Mouse (Mus musculus): Measurements from ENCODE around the gene Fgfrl1. TPM values are rescaled to one million over a fixed set of nuclear protein-coding genes. Genes with fewer than 3 reads are reported as not detected.

Fgfrl1 gene
- polyA plus RNA-seq, 1 experiment = 35.3 TPM

GRCm38 (mm10) chr5:108675251-108675816, 16.8 kb upstream of the Fgfrl1 start, which contains the start of gene Slc26a1:
Gene Slc26a1 (minus strand): TSS chr5:108675569.
- Histone ChIP-seq H3K4me3 (ENCODE audit: insufficient read depth, low read length) (no peak within 1 kb of the TSS), H3K4me1 (ENCODE audit: control insufficient read depth, insufficient read depth, low read length) (peaks cover 5% of the 10 kb centered on the region; the same call in 1 of the 2 replicates), H3K27ac (ENCODE audit: insufficient read depth, low read length) (no peak within 1 kb of the TSS)
- TF ChIP-seq POLR2A (IDR thresholded peaks at IDR 0.05; ENCODE audit: extremely low read depth, insufficient read depth, low read length) (no peak), CTCF (IDR thresholded peaks at IDR 0.05; ENCODE audit: extremely low read depth, insufficient read depth, low read length) (no peak)

- H3K4me3 ChIP-seq (ENCODE audit: insufficient read depth, low read length) = peak overlapping the region; percentile 11; the same call in 1 of the 2 replicates
Measured at GRCm38 (mm10) chr5:108676772-108677498, 15.2 kb upstream of the Fgfrl1 start.

GRCm38 (mm10) chr5:108677605-108678295, 14.4 kb upstream of the Fgfrl1 start:
- peak overlapping the region; percentile 92 for H3K27ac ChIP-seq (ENCODE audit: insufficient read depth, low read length)
- H3K4me3 ChIP-seq (ENCODE audit: insufficient read depth, low read length) = peak overlapping the region; percentile 11; the same call in 1 of the 2 replicates
- H3K4me1 ChIP-seq (ENCODE audit: control insufficient read depth, insufficient read depth, low read length) = peaks cover 5% of the 10 kb centered on the region; the same call in 1 of the 2 replicates
- TF ChIP-seq CTCF (IDR thresholded peaks at IDR 0.05; ENCODE audit: extremely low read depth, insufficient read depth, low read length) (no peak), POLR2A (IDR thresholded peaks at IDR 0.05; ENCODE audit: extremely low read depth, insufficient read depth, low read length) (peak; percentile 9; the same call in 1 of the 2 replicates)

More at GRCm38 (mm10) chr5:108676772-108677498, 15.2 kb upstream of the Fgfrl1 start:
- Histone ChIP-seq H3K4me1 (ENCODE audit: control insufficient read depth, insufficient read depth, low read length) (peaks cover 5% of the 10 kb centered on the region; the same call in 1 of the 2 replicates), H3K27ac (ENCODE audit: insufficient read depth, low read length) (peak overlapping the region; percentile 36; the same call in 1 of the 2 replicates)
- TF ChIP-seq CTCF (IDR thresholded peaks at IDR 0.05; ENCODE audit: extremely low read depth, insufficient read depth, low read length) = no peak
- no peak for TF ChIP-seq POLR2A (IDR thresholded peaks at IDR 0.05; ENCODE audit: extremely low read depth, insufficient read depth, low read length)

- Histone ChIP-seq H3K4me3 (ENCODE audit: insufficient read depth, low read length) (no peak overlapping the region), H3K4me1 (ENCODE audit: control insufficient read depth, insufficient read depth, low read length) (peaks cover 5% of the 10 kb centered on the region; the same call in 1 of the 2 replicates), H3K27ac (ENCODE audit: insufficient read depth, low read length) (no peak overlapping the region)
- TF ChIP-seq CTCF (IDR thresholded peaks at IDR 0.05; ENCODE audit: extremely low read depth, insufficient read depth, low read length) = no peak
- no peak for TF ChIP-seq POLR2A (IDR thresholded peaks at IDR 0.05; ENCODE audit: extremely low read depth, insufficient read depth, low read length)
Measured at GRCm38 (mm10) chr5:108678296-108678854, 13.8 kb upstream of the Fgfrl1 start.

GRCm38 (mm10) chr5:108679909-108680308, 12.3 kb upstream of the Fgfrl1 start:
- no peak overlapping the region for H3K4me3 ChIP-seq (ENCODE audit: insufficient read depth, low read length)
- TF ChIP-seq POLR2A (IDR thresholded peaks at IDR 0.05; ENCODE audit: extremely low read depth, insufficient read depth, low read length) (no peak), CTCF (IDR thresholded peaks at IDR 0.05; ENCODE audit: extremely low read depth, insufficient read depth, low read length) (peak; percentile 36)
- peaks cover 5% of the 10 kb centered on the region; the same call in 1 of the 2 replicates for H3K4me1 ChIP-seq (ENCODE audit: control insufficient read depth, insufficient read depth, low read length)
- no peak overlapping the region for H3K27ac ChIP-seq (ENCODE audit: insufficient read depth, low read length)

- peaks cover 5% of the 10 kb centered on the region; the same call in 1 of the 2 replicates for H3K4me1 ChIP-seq (ENCODE audit: control insufficient read depth, insufficient read depth, low read length)
- TF ChIP-seq POLR2A (IDR thresholded peaks at IDR 0.05; ENCODE audit: extremely low read depth, insufficient read depth, low read length) (no peak), CTCF (IDR thresholded peaks at IDR 0.05; ENCODE audit: extremely low read depth, insufficient read depth, low read length) (no peak)
- no peak overlapping the region for H3K27ac ChIP-seq (ENCODE audit: insufficient read depth, low read length)
- no peak overlapping the region for H3K4me3 ChIP-seq (ENCODE audit: insufficient read depth, low read length)
Measured at GRCm38 (mm10) chr5:108680871-108681270, 11.3 kb upstream of the Fgfrl1 start.

GRCm38 (mm10) chr5:108689091-108689490, 3.1 kb upstream of the Fgfrl1 start:
- Histone ChIP-seq H3K4me3 (ENCODE audit: insufficient read depth, low read length) (no peak overlapping the region), H3K27ac (ENCODE audit: insufficient read depth, low read length) (no peak overlapping the region), H3K4me1 (ENCODE audit: control insufficient read depth, insufficient read depth, low read length) (no peaks in the 10 kb centered on the region; the same call in 1 of the 2 replicates)
- TF ChIP-seq CTCF (IDR thresholded peaks at IDR 0.05; ENCODE audit: extremely low read depth, insufficient read depth, low read length) (no peak), POLR2A (IDR thresholded peaks at IDR 0.05; ENCODE audit: extremely low read depth, insufficient read depth, low read length) (no peak)

GRCm38 (mm10) chr5:108691152-108691551, 1.0 kb upstream of the Fgfrl1 start:
- Histone ChIP-seq H3K4me3 (ENCODE audit: insufficient read depth, low read length) (no peak overlapping the region), H3K27ac (ENCODE audit: insufficient read depth, low read length) (no peak overlapping the region), H3K4me1 (ENCODE audit: control insufficient read depth, insufficient read depth, low read length) (no peaks in the 10 kb centered on the region; the same call in 1 of the 2 replicates)
- no peak for TF ChIP-seq POLR2A (IDR thresholded peaks at IDR 0.05; ENCODE audit: extremely low read depth, insufficient read depth, low read length)
- TF ChIP-seq CTCF (IDR thresholded peaks at IDR 0.05; ENCODE audit: extremely low read depth, insufficient read depth, low read length) = no peak

GRCm38 (mm10) chr5:108693872-108694288, 1.7 kb downstream of the Fgfrl1 start:
- TF ChIP-seq CTCF (IDR thresholded peaks at IDR 0.05; ENCODE audit: extremely low read depth, insufficient read depth, low read length) (no peak), POLR2A (IDR thresholded peaks at IDR 0.05; ENCODE audit: extremely low read depth, insufficient read depth, low read length) (no peak)
- Histone ChIP-seq H3K4me3 (ENCODE audit: insufficient read depth, low read length) (peak overlapping the region; percentile 33), H3K27ac (ENCODE audit: insufficient read depth, low read length) (no peak overlapping the region), H3K4me1 (ENCODE audit: control insufficient read depth, insufficient read depth, low read length) (no peaks in the 10 kb centered on the region; the same call in 1 of the 2 replicates)
